Comparison of ENCODE assay signal across 16 mouse cellular contexts in genomic region chr3:104632560-104633162, GRCm38 (mm10). TPM values are rescaled to one million over a fixed set of nuclear protein-coding genes. Genes with fewer than 3 reads are reported as not detected.
DNase-seq lines count a peak whose midpoint lies in the region; ATAC-seq and TF ChIP-seq lines count a peak whose summit lies in the region.
"Had no signal": no experiment of that assay in that cellular context is flagged by ENCODE, and none has a peak within 500 bp of the region (broad histone marks: within the 10 kb centered on the region; RNA-seq: fewer than 3 reads in every experiment).

No protein-coding gene starts in this region.

- H3K4me3 ChIP-seq in intestine, embryonic 15.5 days (replicated peaks): no peak overlapping the region
- no peak overlapping the region for H3K4me3 ChIP-seq in intestine, postnatal 0 days (ENCODE audit: low read depth, low read length)
- peak overlapping the region; percentile 40 for H3K4me3 ChIP-seq in liver, embryonic 12.5 days
- H3K4me3 ChIP-seq: embryonic facial prominence, embryonic 10.5 days; heart, embryonic 15.5 days; neural tube, embryonic 12.5 days had no signal

- no peak overlapping the region for H3K27ac ChIP-seq in intestine, embryonic 15.5 days
- H3K27ac ChIP-seq in intestine, postnatal 0 days (ENCODE audit: low read depth, low read length): no peak overlapping the region
- peak overlapping the region; percentile 87 for H3K27ac ChIP-seq in liver, embryonic 12.5 days
- H3K27ac ChIP-seq: embryonic facial prominence, embryonic 10.5 days; heart, embryonic 15.5 days; neural tube, embryonic 12.5 days had no signal

- H3K27me3 ChIP-seq in intestine, embryonic 15.5 days (replicated peaks): no peaks in the 10 kb centered on the region
- H3K27me3 ChIP-seq in intestine, postnatal 0 days (replicated peaks; ENCODE audit: control insufficient read depth, insufficient read depth, low read length): no peaks in the 10 kb centered on the region
- no peaks in the 10 kb centered on the region for H3K27me3 ChIP-seq in liver, embryonic 12.5 days (replicated peaks)
- H3K27me3 ChIP-seq: heart, embryonic 15.5 days; neural tube, embryonic 12.5 days had no signal

- 56% methylated on average over 4 of the region's 4 CpGs for WGBS in intestine, embryonic 15.5 days
- 46% methylated on average over 4 of the region's 4 CpGs for WGBS in intestine, postnatal 0 days
- 27% methylated on average over 4 of the region's 4 CpGs for WGBS in liver, embryonic 12.5 days (ENCODE audit: insufficient replicate concordance)

- TF ChIP-seq CTCF in intestine, postnatal 0 days (IDR thresholded peaks at IDR 0.05; ENCODE audit: low read depth): no peak

- H3K36me3 ChIP-seq in intestine, embryonic 15.5 days: no peaks in the 10 kb centered on the region
- H3K36me3 ChIP-seq in intestine, postnatal 0 days (ENCODE audit: control insufficient read depth, insufficient read depth): no peaks in the 10 kb centered on the region
- peaks cover 13% of the 10 kb centered on the region; the same call in 1 of the 2 replicates for H3K36me3 ChIP-seq in liver, embryonic 12.5 days
- H3K36me3 ChIP-seq: heart, embryonic 15.5 days; neural tube, embryonic 12.5 days had no signal

- peak; percentile 42; the same call in 1 of the 2 replicates for ATAC-seq in intestine, embryonic 15.5 days
- ATAC-seq in intestine, postnatal 0 days: no peak
- peak; percentile 87 for ATAC-seq in liver, embryonic 12.5 days

- H3K4me2 ChIP-seq in intestine, embryonic 15.5 days (replicated peaks): no peak overlapping the region
- H3K4me2 ChIP-seq in intestine, postnatal 0 days (replicated peaks; ENCODE audit: low read depth): no peak overlapping the region
- peak overlapping the region; percentile 64 for H3K4me2 ChIP-seq in liver, embryonic 12.5 days
- H3K4me2 ChIP-seq: heart, embryonic 15.5 days; lung, embryonic 14.5 days; neural tube, embryonic 12.5 days had no signal

- DNase-seq in c-Kit-positive CD71-positive TER-119-negative erythroid progenitor cells, embryonic 14.5 days (ENCODE audit: low read depth): peak; percentile 57
- peak; percentile 32 to 62 for DNase-seq in spleen, postnatal 36 days (ENCODE audit: low spot score in 2 of 2)
- no peak for DNase-seq in cerebellum, adult 11 months
- no peak for DNase-seq in thymus, postnatal 25 days
- DNase-seq: cerebellum, postnatal 10 days; gastrocnemius, postnatal 25 days; kidney, adult 11 months; kidney, postnatal 14 days; lung, embryonic 14.5 days; right cerebral cortex, postnatal 14 days had no signal

- H3K9me3 ChIP-seq in intestine, embryonic 15.5 days: no peaks in the 10 kb centered on the region
- no peaks in the 10 kb centered on the region for H3K9me3 ChIP-seq in intestine, postnatal 0 days (ENCODE audit: control insufficient read depth)
- H3K9me3 ChIP-seq in liver, embryonic 12.5 days (replicated peaks): no peaks in the 10 kb centered on the region
- H3K9me3 ChIP-seq: embryonic facial prominence, embryonic 10.5 days; heart, embryonic 15.5 days; neural tube, embryonic 12.5 days had no signal

- H3K9ac ChIP-seq in intestine, embryonic 15.5 days: no peak overlapping the region
- no peak overlapping the region for H3K9ac ChIP-seq in intestine, postnatal 0 days (ENCODE audit: low read depth, low read length)
- peak overlapping the region; percentile 43 for H3K9ac ChIP-seq in liver, embryonic 12.5 days
- H3K9ac ChIP-seq: heart, embryonic 15.5 days; lung, embryonic 14.5 days; neural tube, embryonic 12.5 days had no signal

- H3K4me1 ChIP-seq in intestine, embryonic 15.5 days (replicated peaks): no peaks in the 10 kb centered on the region
- H3K4me1 ChIP-seq in intestine, postnatal 0 days (replicated peaks; ENCODE audit: control insufficient read depth, insufficient read depth, low read length): no peaks in the 10 kb centered on the region
- peaks cover 62% of the 10 kb centered on the region for H3K4me1 ChIP-seq in liver, embryonic 12.5 days
- H3K4me1 ChIP-seq: neural tube, embryonic 12.5 days had no signal

RNA-seq across cellular contexts. Expression of gene Slc16a1, which starts 5.8 kb away (rescaled TPM):
- polyA plus RNA-seq in intestine, embryonic 15.5 days (2015; fragmentation: Nextera tagmentation; extraction: Ambion mirVana): 45.7 and 50.0 TPM in 2 replicates
- polyA plus RNA-seq in intestine, postnatal 0 days (2015; fragmentation: Nextera tagmentation; extraction: Ambion mirVana): 36.6 and 36.7 TPM in 2 replicates
- polyA plus RNA-seq in liver, embryonic 12.5 days (2016; fragmentation: Nextera tagmentation; extraction: Ambion mirVana): 95.7 and 96.9 TPM in 2 replicates

Comparison
In these comparisons a context has a peak if more than half of its experiments do, and no peak if none do; other contexts are left out.
1. DNase-seq: peak in c-Kit-positive CD71-positive TER-119-negative erythroid progenitor cells, embryonic 14.5 days (single experiment) and spleen, postnatal 36 days (2 of 2); none in cerebellum, adult 11 months (single experiment) and thymus, postnatal 25 days (single experiment).